Mouse (Mus musculus) midbrain, embryonic 15.5 days (tissue): Measurements from ENCODE around the gene Gm26897. TPM values are rescaled to one million over a fixed set of nuclear protein-coding genes. Genes with fewer than 3 reads are reported as not detected.

Source experiments
- ATAC-seq: fragments of 200-750 bp; cut with Nextera tagmentation; replicated peaks from 2 replicates; pipeline ENCODE4 v1.8.0; 2017; ENCODE audit warnings: moderate TSS enrichment
- H3K27ac ChIP-seq: fragments of 300-500 bp; sonication (generic); 2 replicates; pipeline ENCODE4 v1.5.1; 2015; ENCODE audit warnings: mild to moderate bottlenecking, inconsistent platforms
- H3K27me3 ChIP-seq: fragments of 300-500 bp; sonication (generic); replicated peaks from 2 replicates; pipeline ENCODE4 v1.6.1; 2015; ENCODE audit warnings: inconsistent platforms
- H3K36me3 ChIP-seq: fragments of 300-500 bp; sonication (generic); replicated peaks from 2 replicates; pipeline ENCODE4 v1.6.1; 2015; ENCODE audit warnings: inconsistent platforms
- H3K4me1 ChIP-seq: fragments of 300-500 bp; sonication (generic); 2 replicates; pipeline ENCODE4 v1.6.1; 2015; ENCODE audit warnings: inconsistent platforms
- H3K4me2 ChIP-seq: fragments of 300-500 bp; sonication (generic); 2 replicates; pipeline ENCODE4 v1.6.1; 2015; ENCODE audit warnings: inconsistent platforms, mild to moderate bottlenecking, moderate library complexity
- H3K4me3 ChIP-seq: fragments of 300-500 bp; sonication (generic); 2 replicates; pipeline ENCODE4 v1.5.1; 2015; ENCODE audit warnings: mild to moderate bottlenecking, inconsistent platforms
- H3K9ac ChIP-seq: fragments of 300-500 bp; sonication (generic); 2 replicates; pipeline ENCODE4 v1.6.1; 2015; ENCODE audit warnings: mild to moderate bottlenecking, inconsistent platforms
- H3K9me3 ChIP-seq: fragments of 300-500 bp; sonication (generic); 2 replicates; pipeline ENCODE4 v1.6.1; 2016; ENCODE audit warnings: inconsistent platforms
- WGBS: fragments of 180-500 bp; shearing (Covaris S2); methylation state at CpG from one replicate; pipeline ENCODE4 v1.1.7; 2015; ENCODE audit warnings: mixed read lengths; 5-methylcytosine and 5-hydroxymethylcytosine counted together
- polyA plus RNA-seq: library from polyadenylated mRNA; unstranded; fragments of >200 nt; fragmentation: Nextera tagmentation; extraction: Ambion mirVana; gene quantifications from 2 replicates; pipeline ENCODE4 v1.2.1, GENCODE M21; 2015

The Gm26897 gene
- polyA plus RNA-seq, 1 experiment from 2014 or later, result not detected

- no peak overlapping the region for H3K4me3 ChIP-seq
- H3K9ac ChIP-seq, result no peak overlapping the region
- no peaks in the 10 kb centered on the region for H3K36me3 ChIP-seq
- 8% methylated on average over 5 of the region's 5 CpGs for WGBS
- peak; percentile 48; the same call in 1 of the 2 replicates for ATAC-seq
- H3K4me2 ChIP-seq, result no peak overlapping the region
- peaks cover 31% of the 10 kb centered on the region for H3K4me1 ChIP-seq
- no peaks in the 10 kb centered on the region for H3K27me3 ChIP-seq
- no peaks in the 10 kb centered on the region for H3K9me3 ChIP-seq
- peak overlapping the region; percentile 78; the same call in 1 of the 2 replicates for H3K27ac ChIP-seq
Measured at GRCm38 (mm10) chr5:111755330-111755729, 21.6 kb downstream of the Gm26897 start.

GRCm38 (mm10) chr5:111760721-111761480, 27.2 kb downstream of the Gm26897 start:
- H3K4me3 ChIP-seq, result peak overlapping the region; percentile 29
- H3K9ac ChIP-seq, result peak overlapping the region; percentile 33
- H3K9me3 ChIP-seq, result no peaks in the 10 kb centered on the region
- peak overlapping the region; percentile 57 for H3K4me2 ChIP-seq
- no peaks in the 10 kb centered on the region for H3K36me3 ChIP-seq
- H3K27me3 ChIP-seq, result no peaks in the 10 kb centered on the region
- peak overlapping the region; percentile 90 for H3K27ac ChIP-seq
- peak; percentile 46; the same call in 1 of the 2 replicates for ATAC-seq
- WGBS, result 12% methylated on average over 10 of the region's 10 CpGs
- peaks cover 35% of the 10 kb centered on the region for H3K4me1 ChIP-seq

GRCm38 (mm10) chr5:111761574-111761973, 27.9 kb downstream of the Gm26897 start:
- H3K4me3 ChIP-seq, result peak overlapping the region; percentile 29
- peaks cover 35% of the 10 kb centered on the region for H3K4me1 ChIP-seq
- peak overlapping the region; percentile 57 for H3K4me2 ChIP-seq
- peak overlapping the region; percentile 33 for H3K9ac ChIP-seq
- 0% methylated on average over 12 of the region's 12 CpGs for WGBS
- peak overlapping the region; percentile 90 for H3K27ac ChIP-seq
- no peaks in the 10 kb centered on the region for H3K36me3 ChIP-seq
- H3K9me3 ChIP-seq, result no peaks in the 10 kb centered on the region
- ATAC-seq, result peak; percentile 61
- H3K27me3 ChIP-seq, result no peaks in the 10 kb centered on the region

- WGBS, result under 1% methylated on average over 17 of the region's 17 CpGs
- Histone ChIP-seq H3K4me3 (peak overlapping the region; percentile 29), H3K9ac (peak overlapping the region; percentile 33), H3K27ac (peak overlapping the region; percentile 90), H3K27me3 (no peaks in the 10 kb centered on the region), H3K9me3 (no peaks in the 10 kb centered on the region), H3K4me2 (peak overlapping the region; percentile 57), H3K4me1 (peaks cover 35% of the 10 kb centered on the region), H3K36me3 (no peaks in the 10 kb centered on the region)
- peak; percentile 87 for ATAC-seq
Measured at GRCm38 (mm10) chr5:111762085-111762484, 28.4 kb downstream of the Gm26897 start.

- Histone ChIP-seq H3K9ac (no peak overlapping the region), H3K4me2 (no peak overlapping the region), H3K36me3 (no peaks in the 10 kb centered on the region), H3K27ac (no peak overlapping the region), H3K27me3 (no peaks in the 10 kb centered on the region), H3K9me3 (no peaks in the 10 kb centered on the region), H3K4me3 (no peak overlapping the region), H3K4me1 (peaks cover 39% of the 10 kb centered on the region)
- ATAC-seq, result no peak
- 83% methylated on average over 15 of the region's 15 CpGs for WGBS
Measured at GRCm38 (mm10) chr5:111765671-111766290, 32.1 kb downstream of the Gm26897 start.

- ATAC-seq, result no peak
- 87% methylated on average over 4 of the region's 4 CpGs for WGBS
Measured at GRCm38 (mm10) chr5:111766696-111767095, 33.0 kb downstream of the Gm26897 start.

GRCm38 (mm10) chr5:111770266-111770665, 36.5 kb downstream of the Gm26897 start:
- no peaks in the 10 kb centered on the region for H3K36me3 ChIP-seq
- ATAC-seq, result 0 out of 2 replicates have a peak, but pooled peaks have one; percentile 35
- no peaks in the 10 kb centered on the region for H3K27me3 ChIP-seq
- no peak overlapping the region for H3K27ac ChIP-seq
- WGBS, result 10% methylated on average over 15 of the region's 15 CpGs
- H3K4me1 ChIP-seq, result peaks cover 37% of the 10 kb centered on the region
- no peak overlapping the region for H3K4me3 ChIP-seq
- H3K9ac ChIP-seq, result peak overlapping the region; percentile 22; the same call in 1 of the 2 replicates
- peak overlapping the region; percentile 6; the same call in 1 of the 2 replicates for H3K4me2 ChIP-seq
- no peaks in the 10 kb centered on the region for H3K9me3 ChIP-seq

More at GRCm38 (mm10) chr5:111766696-111767095, 33.0 kb downstream of the Gm26897 start:
- Histone ChIP-seq H3K4me1 (peaks cover 31% of the 10 kb centered on the region), H3K4me3 (no peak overlapping the region), H3K27me3 (no peaks in the 10 kb centered on the region), H3K9me3 (no peaks in the 10 kb centered on the region), H3K9ac (no peak overlapping the region), H3K36me3 (no peaks in the 10 kb centered on the region), H3K4me2 (no peak overlapping the region), H3K27ac (no peak overlapping the region)

- H3K4me3 ChIP-seq, result no peak overlapping the region
- no peaks in the 10 kb centered on the region for H3K36me3 ChIP-seq
- no peak overlapping the region for H3K9ac ChIP-seq
- no peaks in the 10 kb centered on the region for H3K9me3 ChIP-seq
- H3K27ac ChIP-seq, result peak overlapping the region; percentile 70
- WGBS, result 6% methylated on average over 8 of the region's 8 CpGs
- no peak overlapping the region for H3K4me2 ChIP-seq
- H3K4me1 ChIP-seq, result peaks cover 37% of the 10 kb centered on the region
- H3K27me3 ChIP-seq, result no peaks in the 10 kb centered on the region
- ATAC-seq, result no peak
Measured at GRCm38 (mm10) chr5:111772127-111772526, 38.4 kb downstream of the Gm26897 start.

- no peaks in the 10 kb centered on the region for H3K36me3 ChIP-seq
- ATAC-seq, result no peak; the same call in 1 of the 2 replicates
- H3K4me1 ChIP-seq, result peaks cover 37% of the 10 kb centered on the region
- H3K9ac ChIP-seq, result no peak overlapping the region
- H3K27ac ChIP-seq, result peak overlapping the region; percentile 70
- no peaks in the 10 kb centered on the region for H3K9me3 ChIP-seq
- H3K4me3 ChIP-seq, result no peak overlapping the region
- no peak overlapping the region for H3K4me2 ChIP-seq
- no peaks in the 10 kb centered on the region for H3K27me3 ChIP-seq
- WGBS, result 23% methylated on average over 13 of the region's 13 CpGs
Measured at GRCm38 (mm10) chr5:111772591-111773406, 39.1 kb downstream of the Gm26897 start.

GRCm38 (mm10) chr5:111773407-111773733, 39.6 kb downstream of the Gm26897 start:
- Histone ChIP-seq H3K27ac (peak overlapping the region; percentile 70), H3K4me1 (peaks cover 37% of the 10 kb centered on the region), H3K27me3 (no peaks in the 10 kb centered on the region), H3K4me3 (no peak overlapping the region), H3K9me3 (no peaks in the 10 kb centered on the region), H3K4me2 (no peak overlapping the region), H3K36me3 (no peaks in the 10 kb centered on the region), H3K9ac (no peak overlapping the region)
- WGBS, result 38% methylated on average over 5 of the region's 5 CpGs
- ATAC-seq, result peak; percentile 43; the same call in 1 of the 2 replicates

- H3K36me3 ChIP-seq, result no peaks in the 10 kb centered on the region
- WGBS, result 88% methylated on average over 6 of the region's 6 CpGs
- H3K4me2 ChIP-seq, result no peak overlapping the region
- H3K27ac ChIP-seq, result no peak overlapping the region
- no peak overlapping the region for H3K4me3 ChIP-seq
- no peak for ATAC-seq
- H3K9me3 ChIP-seq, result no peaks in the 10 kb centered on the region
- H3K27me3 ChIP-seq, result no peaks in the 10 kb centered on the region
- peaks cover 27% of the 10 kb centered on the region for H3K4me1 ChIP-seq
- H3K9ac ChIP-seq, result no peak overlapping the region
Measured at GRCm38 (mm10) chr5:111776246-111776645, 42.5 kb downstream of the Gm26897 start.

- Histone ChIP-seq H3K36me3 (no peaks in the 10 kb centered on the region), H3K4me3 (no peak overlapping the region), H3K27ac (no peak overlapping the region), H3K9ac (no peak overlapping the region), H3K4me1 (peaks cover 14% of the 10 kb centered on the region), H3K9me3 (no peaks in the 10 kb centered on the region), H3K4me2 (no peak overlapping the region), H3K27me3 (no peaks in the 10 kb centered on the region)
- no peak for ATAC-seq
- WGBS, result 67% methylated on average over 5 of the region's 5 CpGs
Measured at GRCm38 (mm10) chr5:111778093-111778492, 44.4 kb downstream of the Gm26897 start.
